Mouse (Mus musculus) kidney, adult 11 months (tissue): ENCODE data around the gene Pth2r.

Experiments used
- DNase-seq: peaks from one replicate; pipeline ENCODE4 v3.0.0; 2022

Pth2r gene

DNA sequence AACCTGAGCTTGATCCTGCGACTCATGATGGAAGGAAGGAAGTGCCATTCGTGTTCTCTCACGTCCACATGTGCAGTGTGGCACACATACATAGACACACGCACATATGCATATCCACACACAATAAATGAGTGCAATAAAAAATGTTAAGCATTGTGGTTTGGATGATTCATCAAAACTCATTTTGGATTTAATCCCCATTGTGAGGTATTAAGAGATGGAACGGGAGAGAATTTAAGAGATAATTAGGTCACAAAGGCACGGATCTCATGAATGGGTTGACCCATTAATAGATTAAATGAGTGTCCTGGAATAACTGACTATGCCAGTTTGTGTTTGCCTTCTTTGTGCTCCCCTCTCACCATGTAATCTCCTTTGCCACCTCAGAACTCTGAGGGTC, at the start of gene Pth2r:
Pth2r (plus strand) TSS at position 301 of the 400 bp plus-strand sequence.
- no peak for DNase-seq

DNA sequence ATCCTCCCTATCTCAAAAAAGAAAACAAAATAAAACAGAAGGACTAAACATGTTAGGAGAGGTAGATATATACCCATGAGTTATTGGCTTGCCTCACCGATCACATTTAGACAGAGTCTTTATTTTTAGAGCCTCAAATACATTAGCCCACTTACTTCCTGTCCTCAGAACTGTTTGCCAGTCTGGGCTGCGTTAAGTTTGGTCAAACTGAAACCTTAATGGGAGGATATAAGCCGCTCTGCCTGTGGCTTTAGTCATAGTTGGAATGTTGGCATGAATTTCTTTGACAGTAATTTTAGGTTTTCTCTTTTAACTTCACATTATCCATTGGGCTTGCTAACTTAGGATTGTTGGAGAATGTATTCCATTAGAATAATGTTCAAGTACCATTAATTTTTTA, 44.1 kb upstream of the Pth2r start:
- DNase-seq: no peak

DNA sequence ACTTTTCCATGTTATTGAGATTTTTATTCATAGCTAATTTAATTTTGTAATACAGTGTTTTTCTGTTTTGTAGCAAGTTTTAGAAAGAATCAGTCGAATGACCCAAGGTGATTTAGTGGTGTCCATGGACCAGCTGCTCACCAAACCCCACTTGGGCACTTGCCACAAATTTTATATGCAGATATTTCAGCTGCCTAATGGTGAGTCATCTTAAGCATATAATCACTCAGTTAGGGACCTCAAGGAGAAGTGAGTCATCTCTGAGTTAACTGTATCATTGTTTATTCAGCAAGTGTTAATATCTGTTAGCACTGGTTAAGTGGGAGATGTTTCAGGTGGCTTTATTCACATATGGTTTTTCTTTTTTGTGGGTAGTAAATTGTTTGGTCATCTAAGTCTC, 36.2 kb upstream of the Pth2r start:
- no peak for DNase-seq

DNA sequence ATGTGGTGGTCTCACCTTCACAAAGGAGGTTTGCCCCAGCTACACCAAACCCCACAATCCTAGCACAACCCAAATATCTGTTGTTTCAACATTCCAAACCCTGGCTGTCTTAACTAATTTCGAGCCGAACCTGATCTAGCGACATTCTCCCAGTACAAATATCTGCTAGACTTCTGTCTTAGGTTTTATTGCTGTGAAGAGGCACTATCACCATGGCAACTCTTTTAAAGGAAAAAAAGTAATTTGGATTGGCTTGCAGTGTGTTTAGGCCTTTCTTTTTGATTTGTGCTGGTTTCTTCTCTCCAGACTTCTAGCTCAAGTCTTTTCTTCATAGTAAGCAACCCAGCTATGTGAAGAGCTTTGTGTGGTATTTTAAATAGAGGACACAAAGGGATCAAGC, 1.4 kb upstream of the Pth2r start:
- no peak for DNase-seq

DNA sequence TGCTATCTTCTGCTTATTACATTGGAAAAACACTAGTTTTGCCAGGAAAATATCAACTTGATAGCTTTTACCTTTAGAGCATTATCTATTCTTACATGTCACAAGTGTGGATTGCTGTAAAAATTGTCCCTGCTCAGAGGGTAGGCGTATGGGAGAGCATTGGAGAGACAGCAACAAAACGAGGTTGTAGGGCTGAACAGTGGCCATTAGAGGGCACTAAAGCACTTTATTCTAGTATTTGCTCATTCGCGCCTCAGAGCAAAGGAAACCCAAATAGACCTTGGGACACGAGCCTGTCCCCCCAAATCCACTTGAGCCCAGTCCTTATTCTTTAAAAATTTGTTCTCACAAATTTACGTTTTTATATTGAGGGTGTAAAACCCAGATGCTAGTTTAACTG, 910 bp downstream of the Pth2r start:
- DNase-seq: peak; percentile 17

DNA sequence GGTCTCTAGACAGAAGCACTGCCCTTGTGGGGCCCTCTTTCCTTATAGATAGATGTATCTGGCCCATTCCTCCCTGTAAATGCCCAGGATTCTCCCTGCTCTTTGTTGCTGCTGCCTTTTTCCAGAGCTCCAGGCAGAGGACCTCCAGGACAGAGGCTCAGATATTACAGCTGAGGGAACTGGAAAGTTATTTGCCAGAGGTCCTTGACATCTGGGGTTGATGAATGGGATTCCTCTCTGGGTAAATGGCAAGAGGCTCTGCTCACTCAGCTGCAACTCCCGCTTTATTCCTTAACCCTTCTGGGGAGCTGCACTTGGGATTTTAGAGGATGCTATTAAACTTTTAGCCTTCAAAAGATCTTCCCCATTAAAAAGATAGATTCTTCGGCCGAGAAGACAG, 26.6 kb downstream of the Pth2r start:
- no peak for DNase-seq

DNA sequence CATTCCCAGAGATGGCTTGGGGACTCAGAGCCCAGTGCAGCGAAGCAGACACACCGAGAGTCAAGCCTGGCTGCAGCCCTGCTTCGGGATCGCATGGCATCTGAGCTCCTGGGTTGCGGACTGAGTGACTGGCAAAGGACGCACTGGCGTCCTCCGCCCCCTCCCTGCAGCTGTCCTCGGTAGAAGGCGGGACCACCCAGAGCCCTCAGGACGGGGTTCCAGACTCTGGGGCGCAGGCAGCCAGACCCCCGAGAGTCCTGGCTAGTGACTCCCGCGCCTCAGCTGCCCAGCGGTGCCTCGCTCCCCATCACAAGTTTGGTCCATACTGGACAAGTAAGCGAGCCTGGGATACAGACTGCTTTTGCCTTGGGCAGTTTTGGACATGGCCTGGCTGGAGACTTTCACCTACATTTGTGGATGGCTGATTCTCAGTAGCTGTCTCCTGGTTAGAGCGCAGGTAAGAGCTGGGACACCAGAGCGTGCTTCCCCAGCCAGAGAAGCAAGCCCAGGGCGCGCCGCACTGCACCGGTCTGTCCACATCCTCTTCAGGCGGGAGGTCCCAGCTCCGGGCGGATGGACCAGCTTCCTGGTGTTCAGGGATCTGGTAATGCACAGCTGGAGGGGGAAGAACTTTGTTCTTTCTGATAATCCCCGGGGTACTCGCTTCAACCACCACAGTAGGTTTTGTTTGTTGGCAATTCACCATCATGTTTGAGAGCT, 29.5 kb downstream of the Pth2r start:
- DNase-seq: no peak

DNA sequence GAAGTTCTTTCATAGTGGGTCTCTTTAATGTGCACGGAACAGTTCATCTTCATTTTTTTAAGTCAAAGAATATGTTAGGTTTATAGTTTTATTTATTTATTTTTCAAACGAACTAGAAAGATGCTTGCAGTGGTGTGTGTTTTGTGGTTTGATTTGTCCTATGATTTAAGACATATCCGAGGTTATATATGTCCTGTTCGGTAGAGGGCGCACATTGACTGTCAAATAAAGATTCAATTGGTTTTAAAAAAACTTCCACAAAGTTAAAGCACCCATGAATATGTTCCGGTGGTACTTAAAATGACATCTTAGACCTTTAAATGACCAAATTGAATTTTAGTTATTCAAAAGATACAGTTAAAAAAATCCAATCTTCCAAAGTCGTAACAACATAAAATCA, 30.3 kb downstream of the Pth2r start:
- no peak for DNase-seq

DNA sequence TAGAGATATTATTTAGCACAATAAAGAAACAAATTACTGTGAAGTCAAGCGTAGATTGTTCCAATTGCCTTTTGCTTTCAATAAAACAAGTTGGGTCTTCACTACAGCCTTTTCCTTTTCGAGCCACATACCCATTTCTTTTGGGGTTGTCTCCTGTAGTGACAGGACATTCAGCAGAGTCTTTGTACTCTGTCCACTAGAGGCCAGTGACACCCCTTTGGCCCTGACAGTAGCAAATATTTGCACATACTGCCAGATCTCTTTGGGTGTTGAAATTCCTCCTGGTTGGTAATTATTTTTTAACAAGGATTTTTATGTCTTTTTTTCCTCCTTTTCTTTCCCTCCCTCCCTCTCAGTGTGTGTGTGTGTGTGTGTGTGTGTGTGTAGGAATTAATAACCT, 31.0 kb downstream of the Pth2r start:
- no peak for DNase-seq

DNA sequence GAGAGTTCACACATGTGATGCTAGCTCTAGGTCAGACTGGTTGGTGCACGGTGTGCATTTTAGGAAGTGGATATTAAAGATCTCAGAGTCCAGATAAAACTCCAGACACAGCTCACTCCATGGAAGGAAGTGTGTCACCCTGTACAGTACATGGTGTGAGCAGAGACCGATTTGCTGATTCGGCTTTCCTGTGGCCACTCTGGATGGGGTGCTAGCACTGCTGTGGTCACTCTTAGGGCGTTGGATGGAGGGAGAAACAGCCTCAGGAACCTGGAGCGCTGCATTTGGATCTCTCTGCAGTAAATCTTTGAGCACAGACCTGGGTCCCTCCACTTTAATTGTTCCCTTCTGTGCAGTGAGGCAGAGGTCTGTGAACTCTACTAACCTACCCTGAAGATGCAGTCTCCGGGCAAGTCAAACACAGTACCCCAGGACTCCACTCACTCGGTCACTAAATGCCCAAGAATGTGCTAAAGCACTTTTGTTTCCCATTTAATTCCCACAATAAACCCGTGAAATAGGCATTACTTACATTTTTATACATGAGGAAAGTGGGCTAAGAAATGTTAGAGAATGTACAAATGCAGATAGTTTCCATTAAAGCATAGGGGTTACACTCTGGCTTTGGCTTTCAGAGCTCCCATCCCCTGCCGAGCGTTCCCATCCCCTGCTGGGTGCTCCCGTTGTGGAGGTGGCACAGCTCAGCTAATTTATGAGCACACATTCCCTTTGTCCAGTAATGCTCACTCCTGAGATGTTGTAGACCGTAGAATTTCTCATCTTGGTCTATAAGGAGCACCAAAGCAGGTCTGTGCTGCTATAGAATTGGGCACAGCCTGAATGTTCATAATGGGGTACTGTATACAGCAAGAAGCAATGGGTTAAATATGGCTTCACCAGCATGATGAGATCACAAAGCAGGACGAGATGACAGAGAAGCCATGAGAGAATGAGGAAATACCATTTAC, 32.5 kb downstream of the Pth2r start:
- DNase-seq: no peak

DNA sequence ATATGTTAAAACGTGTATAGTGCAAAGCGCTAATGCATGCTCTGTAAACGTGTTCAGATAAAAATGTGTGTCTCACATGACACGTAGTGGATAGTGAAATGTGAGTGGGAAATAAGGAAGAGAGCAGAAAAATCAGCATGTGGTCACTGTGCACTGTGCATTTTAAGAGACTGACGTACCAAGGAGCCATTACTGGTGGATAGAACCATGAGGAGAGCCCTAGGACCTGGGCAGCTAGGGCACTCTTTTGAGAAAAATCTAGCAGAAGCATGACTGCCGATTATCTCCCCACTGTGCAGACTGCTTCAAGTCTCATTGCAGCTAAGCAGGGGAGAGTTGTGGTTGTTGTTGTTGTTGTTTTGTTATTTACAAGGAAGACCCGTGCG, 33.2 kb downstream of the Pth2r start:
- no peak for DNase-seq

DNA sequence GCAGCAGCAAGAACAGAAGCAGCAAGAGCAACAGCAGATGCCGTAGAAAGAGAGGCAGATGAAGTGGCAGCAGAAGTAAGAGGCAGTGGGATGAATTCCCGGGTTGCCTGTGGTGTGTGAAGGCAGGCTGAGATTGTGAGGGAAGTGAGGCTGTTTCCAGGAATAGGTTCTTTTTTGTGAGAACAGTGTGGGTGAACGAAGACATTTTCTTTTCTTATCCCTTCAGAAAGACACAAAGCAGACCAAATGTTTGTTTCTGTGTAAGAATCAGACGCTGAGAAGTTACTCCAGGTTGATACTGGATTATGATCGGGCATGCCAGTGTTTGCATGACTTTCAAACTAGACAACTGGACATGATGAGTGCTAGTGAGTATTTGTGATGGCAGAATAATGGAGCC, 52.2 kb downstream of the Pth2r start:
- DNase-seq: no peak

DNA sequence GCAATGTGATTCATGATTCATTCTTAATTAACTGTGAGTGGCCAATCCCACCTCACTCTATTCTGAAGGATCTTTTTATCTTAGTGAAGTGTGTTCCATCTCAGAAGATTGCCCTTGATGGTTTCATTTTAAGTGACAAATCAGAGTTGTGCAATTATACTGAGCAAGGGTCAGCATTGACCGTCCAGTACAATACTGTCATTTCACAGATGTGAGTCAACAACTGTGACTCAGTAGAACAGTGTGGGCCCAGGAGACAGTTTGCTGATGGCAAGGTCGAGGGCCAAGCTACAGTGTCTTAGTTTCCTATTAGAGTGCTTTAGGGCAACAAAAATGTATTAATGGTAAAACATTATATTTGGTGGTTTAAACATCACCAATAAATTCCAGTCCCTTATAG, 55.9 kb downstream of the Pth2r start:
- DNase-seq: no peak

DNA sequence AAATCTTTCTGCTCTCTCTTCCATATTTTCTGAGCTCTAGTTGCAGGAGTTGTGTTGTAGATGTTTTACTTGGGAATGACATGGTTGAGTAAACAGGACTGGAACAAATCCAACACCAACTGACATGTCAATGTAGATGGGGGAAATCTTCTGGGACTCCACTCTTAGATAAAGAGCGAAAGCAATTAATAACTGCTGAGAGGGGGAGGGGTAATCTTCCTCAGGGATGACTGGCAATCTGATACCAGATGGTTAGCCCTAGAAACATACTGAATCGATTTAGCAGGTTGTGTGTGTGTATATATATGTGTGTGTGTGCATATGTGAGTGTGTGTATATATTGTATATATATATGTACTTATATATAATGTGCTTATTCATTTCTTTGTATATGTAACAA, 58.4 kb downstream of the Pth2r start:
- DNase-seq: no peak

DNA sequence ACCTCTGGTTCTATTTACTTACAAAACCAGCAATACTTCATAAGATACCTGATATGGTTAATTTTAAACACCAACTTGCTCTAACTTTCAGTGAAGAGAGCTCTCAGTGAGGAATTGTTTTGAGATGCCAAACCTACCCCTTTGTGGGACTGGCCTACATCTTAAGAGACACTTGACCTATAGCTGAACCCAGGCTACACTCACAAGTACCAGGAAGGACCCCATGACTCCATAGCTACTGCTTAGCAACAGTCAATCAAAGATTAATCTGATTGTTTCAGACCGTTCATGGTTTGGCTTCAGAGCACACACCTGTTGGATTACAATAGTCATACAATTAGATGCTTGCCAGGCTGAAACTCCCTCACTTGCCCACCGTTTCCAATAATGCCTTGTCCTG, 71.1 kb downstream of the Pth2r start:
- DNase-seq: no peak

DNA sequence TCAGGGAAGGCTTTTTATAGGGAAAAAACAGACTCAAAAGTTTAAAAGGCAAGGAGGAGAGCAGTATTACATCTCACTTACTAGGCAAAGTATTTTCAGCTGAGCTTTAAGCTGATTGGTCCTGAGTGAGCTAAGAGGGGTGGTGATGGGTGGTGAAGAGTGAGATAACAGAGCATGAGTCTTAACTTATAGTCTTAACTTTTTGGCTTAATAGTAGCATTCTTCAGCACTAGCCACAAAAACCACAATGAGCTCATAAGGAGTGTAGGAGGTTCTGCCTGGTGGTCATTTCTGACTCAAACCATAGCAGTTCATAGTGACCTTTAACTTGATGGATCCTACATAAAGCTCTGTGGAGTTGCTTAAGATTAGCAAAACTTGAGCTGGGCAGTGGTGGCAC, 72.3 kb downstream of the Pth2r start:
- DNase-seq: no peak

DNA sequence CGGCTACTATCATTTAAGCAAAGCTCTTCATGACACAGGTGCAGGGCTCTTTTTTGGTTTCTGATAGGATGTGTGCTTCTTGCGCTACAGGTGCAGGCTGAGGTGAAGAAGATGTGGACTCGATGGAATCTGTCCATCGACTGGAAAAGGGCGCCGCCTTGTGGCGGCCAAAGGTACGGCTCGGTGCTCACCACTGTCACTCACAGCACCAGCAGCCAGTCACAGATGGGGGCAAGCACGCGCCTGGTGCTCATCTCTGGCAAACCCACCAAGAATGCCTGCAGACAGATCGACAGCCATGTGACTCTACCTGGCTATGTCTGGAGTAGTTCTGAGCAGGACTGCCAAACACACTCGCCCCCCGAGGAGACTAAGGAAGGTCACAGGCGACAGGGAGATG, 106.5 kb downstream of the Pth2r start:
- peak; percentile 3 for DNase-seq

DNA sequence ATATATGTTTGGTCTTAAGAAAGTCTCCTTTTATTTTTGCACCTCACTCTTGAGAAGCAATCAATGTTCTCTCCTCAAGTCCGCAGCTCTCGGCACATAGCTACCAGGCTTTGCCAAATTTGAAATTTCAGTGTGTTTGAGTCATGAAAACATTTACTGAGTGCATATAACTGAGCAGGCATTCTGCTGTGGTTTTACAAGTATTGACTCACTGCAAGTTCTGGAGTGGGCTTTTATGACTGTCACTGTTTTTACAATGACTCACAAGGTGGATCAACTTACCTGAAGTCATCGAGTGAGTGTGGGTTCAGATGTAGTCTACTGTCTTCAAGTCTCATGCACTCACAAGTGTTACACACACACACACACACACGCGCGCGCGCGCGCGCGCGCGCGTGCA, 107.8 kb downstream of the Pth2r start:
- DNase-seq: no peak

DNA sequence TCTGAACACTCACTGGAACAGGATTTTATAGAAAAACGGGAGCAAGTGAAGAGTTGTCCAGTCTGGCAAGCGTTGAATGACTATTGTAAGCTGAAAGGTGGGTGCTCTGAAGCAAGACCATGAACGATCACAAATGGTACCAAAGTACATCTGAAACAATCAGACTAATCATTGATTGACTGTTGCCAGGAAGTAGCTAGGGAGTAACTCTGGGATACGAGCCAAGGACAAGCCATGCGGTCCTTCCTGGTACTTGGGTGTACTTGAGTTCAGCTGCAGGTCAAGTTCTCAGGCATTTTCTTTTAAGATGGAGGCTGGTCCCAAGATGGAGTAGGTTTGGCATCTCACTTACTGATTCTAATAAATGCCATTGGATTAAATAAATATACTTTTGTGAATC, 125.6 kb downstream of the Pth2r start:
- peak; percentile 21 for DNase-seq

DNA sequence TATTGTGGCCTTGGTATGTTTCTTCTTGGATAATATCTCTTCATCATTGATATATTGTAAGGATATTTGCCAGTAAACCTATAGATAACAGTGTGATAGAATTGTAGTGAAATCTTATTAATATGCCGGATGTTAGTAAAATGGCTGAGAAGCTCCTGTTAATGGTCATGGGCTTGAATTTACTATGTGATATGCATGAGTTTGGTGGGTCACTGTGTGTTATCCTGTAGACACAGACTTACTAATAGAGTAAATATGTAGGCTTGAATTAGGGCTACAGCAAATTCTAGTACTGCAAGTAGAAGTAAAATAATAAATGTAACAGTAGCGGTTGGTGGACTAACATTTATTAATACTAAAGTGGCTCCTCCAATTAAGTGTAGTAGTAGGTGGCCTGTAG, 139.1 kb downstream of the Pth2r start:
- no peak for DNase-seq

DNA sequence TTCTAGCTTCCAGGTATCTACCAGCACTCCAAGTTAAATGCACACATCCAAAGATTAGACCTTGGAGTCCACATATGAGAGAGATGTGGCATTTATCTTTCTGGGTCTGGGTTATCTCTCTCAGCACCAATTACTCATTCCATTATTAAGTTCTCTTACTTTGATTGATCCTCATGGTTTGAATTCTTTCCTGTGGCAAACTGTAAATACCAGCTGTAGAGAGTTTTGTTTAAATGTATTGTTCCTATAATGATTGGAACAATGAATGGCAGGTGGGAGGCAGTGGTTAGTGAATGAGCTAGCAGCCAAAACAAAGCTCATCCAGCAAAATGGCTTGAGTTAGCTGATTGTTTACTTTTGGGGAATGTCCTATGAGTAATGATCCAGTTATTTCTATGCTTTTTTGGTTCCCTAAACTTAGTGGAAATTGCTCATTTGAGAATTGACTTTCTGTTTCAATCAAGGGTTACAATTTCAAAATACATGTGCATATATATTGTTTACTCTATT, 140.7 kb downstream of the Pth2r start:
- DNase-seq: no peak
